Mouse (Mus musculus) embryonic fibroblast, embryonic 13.5 days (primary cell): ENCODE measurements around the gene Tmem210.

Experiments used
- CTCF ChIP-seq: IDR thresholded peaks from 2 replicates; pipeline ENCODE4 v1.5.1; 2011; ENCODE audit warnings: mild to moderate bottlenecking, control low read depth, low read length, moderate library complexity, borderline replicate concordance; ENCODE audit not compliant: insufficient read depth
- POLR2A ChIP-seq: IDR thresholded peaks from 2 replicates; pipeline ENCODE4 v1.6.1; 2011; ENCODE audit warnings: low read depth, mild to moderate bottlenecking, control low read depth, low read length, moderate library complexity

GRCm38 (mm10) chr2:25331470-25331869, 43.5 kb downstream of the Tmem210 start:
- TF ChIP-seq POLR2A, result no peak
- TF ChIP-seq CTCF, result no peak
